Mouse (Mus musculus) hindbrain, embryonic 10.5 days (tissue): Measurements from ENCODE around the gene Fxyd5. TPM values are rescaled to one million over a fixed set of nuclear protein-coding genes. Genes with fewer than 3 reads are reported as not detected.

Experiments
- DNase-seq: peaks from one replicate; pipeline ENCODE4 v3.0.0-alpha.2; 2017; ENCODE audit warnings: low spot score
- H3K27ac ChIP-seq: fragments of 300-500 bp; sonication (generic); 2 replicates; pipeline ENCODE4 v1.5.1; 2016; ENCODE audit warnings: mild to moderate bottlenecking, moderate library complexity
- H3K27me3 ChIP-seq: fragments of 300-500 bp; sonication (generic); 2 replicates; pipeline ENCODE4 v1.6.1; 2016; ENCODE audit warnings: mild to moderate bottlenecking; ENCODE audit not compliant: poor library complexity, insufficient read depth, severe bottlenecking
- H3K36me3 ChIP-seq: fragments of 300-500 bp; sonication (generic); 2 replicates; pipeline ENCODE4 v1.6.1; 2016; ENCODE audit warnings: mild to moderate bottlenecking, moderate library complexity
- H3K4me1 ChIP-seq: fragments of 300-500 bp; sonication (generic); replicated peaks from 2 replicates; pipeline ENCODE4 v1.6.1; 2016; ENCODE audit warnings: mild to moderate bottlenecking
- H3K4me3 ChIP-seq: fragments of 300-500 bp; sonication (generic); 2 replicates; pipeline ENCODE4 v1.5.1; 2016; ENCODE audit warnings: mild to moderate bottlenecking, moderate library complexity
- H3K9me3 ChIP-seq: fragments of 300-500 bp; sonication (generic); 2 replicates; pipeline ENCODE4 v1.6.1; 2016; ENCODE audit warnings: mild to moderate bottlenecking, moderate library complexity
- WGBS: fragments of 180-500 bp; shearing (Covaris S2); methylation state at CpG from one replicate; pipeline ENCODE4 v1.1.7; 2016; 5-methylcytosine and 5-hydroxymethylcytosine counted together
- polyA plus RNA-seq: library from polyadenylated mRNA; unstranded; fragments of >200 nt; fragmentation: Nextera tagmentation; extraction: Ambion mirVana; gene quantifications from 2 replicates; pipeline ENCODE4 v1.2.1, GENCODE M21; 2016

Gene Fxyd5
- polyA plus RNA-seq, 1 experiment from 2014 or later = 14.7 TPM

GRCm38 (mm10) chr7:31077885-31078445 lies 35.7 kb upstream of the Fxyd5 start:
- Histone ChIP-seq H3K27me3 (no peaks in the 10 kb centered on the region), H3K4me3 (no peak overlapping the region), H3K27ac (peak overlapping the region; percentile 78), H3K36me3 (no peaks in the 10 kb centered on the region), H3K4me1 (peaks cover 41% of the 10 kb centered on the region), H3K9me3 (peaks cover 5% of the 10 kb centered on the region; the same call in 1 of the 2 replicates)
- WGBS = 45% methylated on average over 5 of the region's 5 CpGs
- DNase-seq = peak; percentile 40

GRCm38 (mm10) chr7:31077470-31077869 lies 35.2 kb upstream of the Fxyd5 start:
- H3K27me3 ChIP-seq = no peaks in the 10 kb centered on the region
- peaks cover 42% of the 10 kb centered on the region for H3K4me1 ChIP-seq
- no peaks in the 10 kb centered on the region for H3K36me3 ChIP-seq
- peak overlapping the region; percentile 78 for H3K27ac ChIP-seq
- H3K9me3 ChIP-seq = peaks cover 5% of the 10 kb centered on the region; the same call in 1 of the 2 replicates
- 52% methylated on average over 6 of the region's 6 CpGs for WGBS
- no peak overlapping the region for H3K4me3 ChIP-seq
- DNase-seq = no peak

GRCm38 (mm10) chr7:31076492-31076891 lies 34.2 kb upstream of the Fxyd5 start, which contains the start of gene Fxyd3:
Gene Fxyd3 (minus strand): TSS chr7:31076704.
- DNase-seq = no peak
- Histone ChIP-seq H3K4me3 (no peak within 1 kb of the TSS), H3K36me3 (no peaks in the 10 kb centered on the region), H3K4me1 (peaks cover 48% of the 10 kb centered on the region), H3K27me3 (no peaks in the 10 kb centered on the region), H3K27ac (peak within 1 kb of the TSS; percentile 78), H3K9me3 (peaks cover 5% of the 10 kb centered on the region; the same call in 1 of the 2 replicates)
- WGBS = 65% methylated on average over 5 of the region's 5 CpGs

DNA sequence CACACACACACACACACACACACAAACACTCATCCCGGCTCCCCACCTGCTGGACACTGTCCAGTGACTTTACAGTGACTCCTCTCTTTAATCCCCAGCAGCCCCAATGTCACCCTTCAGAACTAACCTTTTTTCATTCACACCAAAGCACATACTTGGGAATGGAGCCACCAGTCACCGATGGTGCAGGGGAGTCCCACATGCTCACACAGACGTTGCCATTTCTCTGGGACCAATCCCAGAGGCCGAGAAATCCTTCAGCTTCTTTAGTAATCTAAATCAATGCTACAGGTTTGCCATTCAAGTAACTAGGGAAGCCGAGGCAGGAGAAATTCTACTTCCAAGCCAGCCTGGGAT lies 32.4 kb upstream of the Fxyd5 start:
- no peak overlapping the region for H3K4me3 ChIP-seq
- 80% methylated on average over 5 of the region's 5 CpGs for WGBS
- DNase-seq = no peak
- no peaks in the 10 kb centered on the region for H3K27me3 ChIP-seq
- H3K4me1 ChIP-seq = peaks cover 48% of the 10 kb centered on the region
- H3K27ac ChIP-seq = 0 out of 2 replicates have a peak overlapping the region, but pooled peaks have one; percentile 2
- H3K9me3 ChIP-seq = no peaks in the 10 kb centered on the region
- no peaks in the 10 kb centered on the region for H3K36me3 ChIP-seq

DNA sequence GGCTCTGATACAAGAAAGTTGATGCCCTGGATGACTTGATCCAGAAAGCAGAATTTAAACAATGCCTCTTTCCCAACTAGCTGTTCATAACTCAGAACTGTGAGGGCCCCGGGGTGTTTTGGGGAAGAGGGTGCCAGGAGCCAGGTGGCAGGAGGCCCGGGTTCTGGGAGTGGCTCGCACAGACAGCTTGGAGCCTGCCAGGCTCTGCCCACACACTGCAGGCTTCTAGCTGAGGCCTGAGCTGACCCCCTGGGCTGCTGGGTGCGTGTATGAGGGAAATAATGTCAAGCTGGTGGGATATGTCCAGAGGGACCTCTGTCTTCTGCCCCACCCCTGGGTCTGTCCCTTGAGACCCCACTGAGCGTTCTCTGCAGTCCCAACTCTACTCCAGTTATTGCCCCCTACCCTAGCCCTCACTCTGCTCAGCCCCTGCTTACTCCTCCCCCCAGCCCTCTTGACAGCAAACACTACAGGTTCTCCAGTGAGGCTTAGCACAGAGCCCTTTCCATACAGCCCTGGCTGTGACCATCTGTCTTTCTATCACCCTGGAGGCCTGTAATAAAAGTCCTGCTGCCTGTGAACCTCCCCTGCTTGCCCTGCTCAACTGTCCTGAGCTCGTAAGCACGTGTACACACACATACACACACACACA lies 31.9 kb upstream of the Fxyd5 start:
- peak overlapping the region; percentile 2; the same call in 1 of the 2 replicates for H3K27ac ChIP-seq
- H3K4me3 ChIP-seq = no peak overlapping the region
- no peaks in the 10 kb centered on the region for H3K9me3 ChIP-seq
- DNase-seq = no peak
- H3K36me3 ChIP-seq = no peaks in the 10 kb centered on the region
- H3K4me1 ChIP-seq = peaks cover 48% of the 10 kb centered on the region
- 73% methylated on average over 7 of the region's 7 CpGs for WGBS
- no peaks in the 10 kb centered on the region for H3K27me3 ChIP-seq

GRCm38 (mm10) chr7:31073546-31073945 lies 31.3 kb upstream of the Fxyd5 start:
- Histone ChIP-seq H3K4me1 (peaks cover 48% of the 10 kb centered on the region), H3K9me3 (no peaks in the 10 kb centered on the region), H3K27ac (peak overlapping the region; percentile 59; the same call in 1 of the 2 replicates), H3K4me3 (no peak overlapping the region), H3K27me3 (no peaks in the 10 kb centered on the region), H3K36me3 (no peaks in the 10 kb centered on the region)
- DNase-seq = no peak

- 56% methylated on average over 9 of the region's 9 CpGs for WGBS
- peak; percentile 37 for DNase-seq
- peak overlapping the region; percentile 59; the same call in 1 of the 2 replicates for H3K27ac ChIP-seq
These were observed 30.0 kb upstream of the Fxyd5 start for GRCm38 (mm10) chr7:31072326-31072725.

GRCm38 (mm10) chr7:31070324-31070723 lies 28.0 kb upstream of the Fxyd5 start:
- no peak for DNase-seq
- 80% methylated on average over 6 of the region's 6 CpGs for whole genome bisulfite sequencing
- Histone ChIP-seq H3K4me3 (no peak overlapping the region), H3K27me3 (no peaks in the 10 kb centered on the region), H3K4me1 (peaks cover 35% of the 10 kb centered on the region), H3K9me3 (no peaks in the 10 kb centered on the region), H3K36me3 (no peaks in the 10 kb centered on the region), H3K27ac (peak overlapping the region; percentile 8; the same call in 1 of the 2 replicates)

More at GRCm38 (mm10) chr7:31072326-31072725, 30.0 kb upstream of the Fxyd5 start:
- Histone ChIP-seq H3K27me3 (no peaks in the 10 kb centered on the region), H3K36me3 (no peaks in the 10 kb centered on the region), H3K4me1 (peaks cover 41% of the 10 kb centered on the region), H3K9me3 (no peaks in the 10 kb centered on the region), H3K4me3 (no peak overlapping the region)

- 86% methylated on average over 14 of the region's 14 CpGs for WGBS
- DNase-seq = no peak
- H3K9me3 ChIP-seq = no peaks in the 10 kb centered on the region
- H3K4me1 ChIP-seq = peaks cover 29% of the 10 kb centered on the region
- H3K36me3 ChIP-seq = no peaks in the 10 kb centered on the region
- H3K27me3 ChIP-seq = no peaks in the 10 kb centered on the region
- no peak overlapping the region for H3K27ac ChIP-seq
- no peak overlapping the region for H3K4me3 ChIP-seq
These were observed 27.2 kb upstream of the Fxyd5 start for GRCm38 (mm10) chr7:31069491-31069890.

- 55% methylated on average over 5 of the region's 5 CpGs for WGBS
- Histone ChIP-seq H3K36me3 (no peaks in the 10 kb centered on the region), H3K27ac (no peak overlapping the region), H3K4me1 (peaks cover 17% of the 10 kb centered on the region), H3K4me3 (no peak overlapping the region), H3K27me3 (no peaks in the 10 kb centered on the region), H3K9me3 (no peaks in the 10 kb centered on the region)
- no peak for DNase-seq
These were observed 25.6 kb upstream of the Fxyd5 start for GRCm38 (mm10) chr7:31067836-31068235.

DNA sequence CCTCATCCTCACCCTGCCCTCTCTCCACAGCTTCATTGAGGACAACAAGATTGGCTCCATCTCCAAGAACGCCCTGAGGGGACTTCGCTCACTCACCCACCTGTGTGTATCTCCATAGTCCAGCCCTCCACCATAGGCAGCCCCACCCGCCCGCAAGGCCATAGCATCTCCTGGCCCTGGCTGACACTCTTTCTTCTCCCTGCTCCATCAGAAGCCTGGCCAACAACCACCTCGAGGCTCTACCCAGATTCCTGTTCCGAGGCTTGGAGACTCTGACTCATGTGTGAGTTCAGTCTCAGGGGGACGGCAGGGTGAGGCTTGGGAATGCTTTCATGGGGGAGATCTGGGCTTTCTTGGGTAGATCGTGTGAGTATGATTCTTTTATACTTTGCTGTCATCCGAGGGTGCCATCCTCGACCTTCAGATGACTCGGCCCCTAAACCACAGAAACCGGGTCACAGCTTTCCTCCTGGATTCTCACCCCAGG lies 20.8 kb upstream of the Fxyd5 start:
- Histone ChIP-seq H3K4me1 (peaks cover 24% of the 10 kb centered on the region), H3K27ac (no peak overlapping the region), H3K9me3 (no peaks in the 10 kb centered on the region), H3K27me3 (no peaks in the 10 kb centered on the region), H3K4me3 (no peak overlapping the region), H3K36me3 (no peaks in the 10 kb centered on the region)
- 87% methylated on average over 12 of the region's 12 CpGs for WGBS
- DNase-seq = no peak

- Histone ChIP-seq H3K9me3 (no peaks in the 10 kb centered on the region), H3K27me3 (no peaks in the 10 kb centered on the region), H3K27ac (0 out of 2 replicates have a peak overlapping the region, but pooled peaks have one; percentile 26), H3K4me3 (peak overlapping the region; percentile 13; the same call in 1 of the 2 replicates), H3K36me3 (no peaks in the 10 kb centered on the region), H3K4me1 (peaks cover 21% of the 10 kb centered on the region)
- 88% methylated on average over 7 of the region's 7 CpGs for WGBS
- no peak for DNase-seq
These were observed 18.3 kb upstream of the Fxyd5 start for GRCm38 (mm10) chr7:31060621-31061010.

DNA sequence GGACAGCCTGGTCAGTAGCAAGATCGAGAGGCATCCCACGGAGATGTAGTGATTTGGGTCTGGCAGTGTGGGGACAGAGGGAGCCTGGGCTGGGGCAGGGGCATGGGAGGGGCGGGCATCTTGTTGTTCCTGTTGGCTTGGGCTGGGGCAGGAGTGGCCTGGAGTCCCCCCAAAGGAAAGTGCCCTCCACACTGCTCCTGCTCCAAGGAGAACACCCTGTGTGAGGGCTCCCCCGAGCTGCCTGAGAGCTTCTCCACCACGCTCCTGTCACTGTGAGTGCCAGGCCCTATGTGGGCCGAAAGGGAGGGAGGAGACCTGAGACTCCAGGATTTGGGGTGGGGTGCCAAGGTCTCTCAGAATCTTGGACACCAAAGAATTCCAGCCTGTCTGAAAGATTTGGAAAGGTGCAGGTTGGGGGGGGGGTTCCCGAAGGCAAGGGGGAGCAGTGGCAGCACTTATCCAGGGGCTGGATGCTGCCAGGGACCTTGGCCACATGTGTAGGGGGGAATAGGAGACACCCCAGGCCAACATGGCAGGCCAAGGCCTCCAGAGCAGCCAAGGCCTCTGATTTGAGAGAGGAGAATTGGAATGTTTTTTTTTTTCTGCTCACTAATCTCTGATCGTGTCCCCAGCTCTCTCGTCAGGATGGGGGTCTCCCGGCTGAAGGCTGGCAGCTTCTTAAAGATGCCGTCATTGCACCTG lies 17.8 kb upstream of the Fxyd5 start:
- Histone ChIP-seq H3K9me3 (no peaks in the 10 kb centered on the region), H3K4me1 (peaks cover 26% of the 10 kb centered on the region), H3K27me3 (0 out of 2 replicates have a peak, but pooled peaks cover under 1% of the 10 kb centered on the region), H3K4me3 (0 out of 2 replicates have a peak overlapping the region, but pooled peaks have one; percentile 13), H3K36me3 (no peaks in the 10 kb centered on the region), H3K27ac (peak overlapping the region; percentile 88)
- DNase-seq = no peak
- WGBS = 56% methylated on average over 11 of the region's 11 CpGs
